Mouse (Mus musculus): ENCODE data around the gene Clec11a. TPM values are rescaled to one million over a fixed set of nuclear protein-coding genes. Genes with fewer than 3 reads are reported as not detected.
"Not testable (repeated sequence)": the region's sequence is repeated elsewhere in the genome, so short reads cannot be mapped to it uniquely, and the experiment has no call there.

The Clec11a gene
- polyA plus RNA-seq, 1 experiment from 2014 or later: 0.90 TPM

- H3K9me3 ChIP-seq (ENCODE audit: control insufficient read depth, low read length); DNase-seq (ENCODE audit: low spot score); H3K27ac ChIP-seq (ENCODE audit: low read depth, low read length); H3K27me3 ChIP-seq (replicated peaks; ENCODE audit: control insufficient read depth, insufficient read depth, low read length); H3K9ac ChIP-seq (ENCODE audit: low read depth, low read length); ATAC-seq (replicated peaks; ENCODE audit: low FRiP score); H3K4me2 ChIP-seq; H3K36me3 ChIP-seq (ENCODE audit: control insufficient read depth, insufficient read depth, low read length); H3K4me3 ChIP-seq (ENCODE audit: low read depth, low read length); H3K4me1 ChIP-seq (replicated peaks; ENCODE audit: control insufficient read depth, insufficient read depth, low read length): not testable (repeated sequence)
- 70% methylated on average over 2 of the region's 2 CpGs for WGBS
Measured at GRCm38 (mm10) chr7:44297501-44297900, 9.2 kb downstream of the Clec11a start.

GRCm38 (mm10) chr7:44291418-44291817 lies 15.3 kb downstream of the Clec11a start:
- Histone ChIP-seq H3K9ac (ENCODE audit: low read depth, low read length) (no peak overlapping the region), H3K27ac (ENCODE audit: low read depth, low read length) (no peak overlapping the region), H3K27me3 (replicated peaks; ENCODE audit: control insufficient read depth, insufficient read depth, low read length) (no peaks in the 10 kb centered on the region), H3K4me3 (ENCODE audit: low read depth, low read length) (no peak overlapping the region), H3K36me3 (ENCODE audit: control insufficient read depth, insufficient read depth, low read length) (no peaks in the 10 kb centered on the region), H3K9me3 (ENCODE audit: control insufficient read depth, low read length) (no peaks in the 10 kb centered on the region), H3K4me1 (replicated peaks; ENCODE audit: control insufficient read depth, insufficient read depth, low read length) (no peaks in the 10 kb centered on the region), H3K4me2 (no peak overlapping the region)
- ATAC-seq (replicated peaks; ENCODE audit: low FRiP score): no peak
- 50% methylated on average over 4 of the region's 4 CpGs for WGBS
- DNase-seq (ENCODE audit: low spot score): no peak

- no peaks in the 10 kb centered on the region for H3K27me3 ChIP-seq (replicated peaks; ENCODE audit: control insufficient read depth, insufficient read depth, low read length)
- DNase-seq (ENCODE audit: low spot score) (no peak), ATAC-seq (replicated peaks; ENCODE audit: low FRiP score) (no peak)
- H3K36me3 ChIP-seq (ENCODE audit: control insufficient read depth, insufficient read depth, low read length): no peaks in the 10 kb centered on the region
- 66% methylated on average over 4 of the region's 4 CpGs for WGBS
- H3K4me2 ChIP-seq: no peak overlapping the region
- H3K9me3 ChIP-seq (ENCODE audit: control insufficient read depth, low read length): no peaks in the 10 kb centered on the region
- no peak overlapping the region for H3K4me3 ChIP-seq (ENCODE audit: low read depth, low read length)
- H3K27ac ChIP-seq (ENCODE audit: low read depth, low read length): no peak overlapping the region
- H3K4me1 ChIP-seq (replicated peaks; ENCODE audit: control insufficient read depth, insufficient read depth, low read length): no peaks in the 10 kb centered on the region
- H3K9ac ChIP-seq (ENCODE audit: low read depth, low read length): no peak overlapping the region
Measured at GRCm38 (mm10) chr7:44290986-44291385, 15.7 kb downstream of the Clec11a start.

DNA sequence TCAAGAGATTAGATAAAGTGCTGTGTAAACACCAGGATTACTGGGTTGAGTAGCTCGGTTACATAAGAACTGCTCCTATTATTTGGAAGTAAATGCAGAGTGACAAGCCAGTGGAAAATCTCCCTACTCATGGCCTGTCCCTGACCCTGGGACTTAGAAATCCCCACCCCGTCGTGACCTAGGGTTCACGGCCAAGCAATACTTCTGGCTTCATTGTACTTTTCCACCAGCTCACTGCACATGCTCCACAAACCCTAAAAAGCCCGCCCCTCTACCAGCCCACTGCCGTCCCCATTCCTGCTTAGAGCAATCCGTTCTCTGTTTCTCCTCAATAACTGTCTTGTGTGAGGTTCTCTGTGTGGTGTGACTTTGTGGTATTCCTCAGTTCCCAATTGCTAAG lies 18.9 kb downstream of the Clec11a start:
- Histone ChIP-seq H3K27ac (ENCODE audit: low read depth, low read length) (no peak overlapping the region), H3K9me3 (ENCODE audit: control insufficient read depth, low read length) (no peaks in the 10 kb centered on the region), H3K27me3 (replicated peaks; ENCODE audit: control insufficient read depth, insufficient read depth, low read length) (no peaks in the 10 kb centered on the region), H3K9ac (ENCODE audit: low read depth, low read length) (no peak overlapping the region), H3K4me3 (ENCODE audit: low read depth, low read length) (no peak overlapping the region), H3K4me1 (replicated peaks; ENCODE audit: control insufficient read depth, insufficient read depth, low read length) (no peaks in the 10 kb centered on the region), H3K36me3 (ENCODE audit: control insufficient read depth, insufficient read depth, low read length) (no peaks in the 10 kb centered on the region), H3K4me2 (no peak overlapping the region)
- no peak for ATAC-seq (replicated peaks; ENCODE audit: low FRiP score)
- no peak for DNase-seq (ENCODE audit: low spot score)
- 58% methylated on average over 7 of the region's 7 CpGs for WGBS

DNA sequence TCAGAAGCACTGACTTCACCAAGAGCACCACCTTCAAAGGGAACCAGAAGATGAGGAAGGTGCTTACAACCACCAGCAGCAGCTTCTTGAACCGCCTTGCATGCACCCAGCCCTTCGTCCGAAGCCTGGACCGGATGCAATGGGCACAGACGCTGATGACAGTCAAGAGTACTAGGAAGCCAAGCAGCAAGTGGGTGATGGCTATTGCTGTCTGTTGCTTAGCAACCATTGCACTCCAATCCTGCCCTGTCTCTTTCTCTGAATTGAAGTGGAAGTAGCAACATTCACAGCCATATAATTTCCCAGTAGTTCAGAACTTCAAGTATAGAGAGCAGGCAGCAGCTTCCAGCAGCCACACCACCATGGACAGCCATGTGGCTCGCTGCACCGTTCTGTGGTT lies 25.1 kb downstream of the Clec11a start:
- 82% methylated on average over 7 of the region's 7 CpGs for WGBS
- no peaks in the 10 kb centered on the region for H3K4me1 ChIP-seq (replicated peaks; ENCODE audit: control insufficient read depth, insufficient read depth, low read length)

GRCm38 (mm10) chr7:44280959-44281358 lies 25.7 kb downstream of the Clec11a start:
- Histone ChIP-seq H3K9ac (ENCODE audit: low read depth, low read length) (no peak overlapping the region), H3K4me1 (replicated peaks; ENCODE audit: control insufficient read depth, insufficient read depth, low read length) (no peaks in the 10 kb centered on the region), H3K27me3 (replicated peaks; ENCODE audit: control insufficient read depth, insufficient read depth, low read length) (no peaks in the 10 kb centered on the region; the same call in 1 of the 2 replicates), H3K9me3 (ENCODE audit: control insufficient read depth, low read length) (0 out of 2 replicates have a peak, but pooled peaks cover 4% of the 10 kb centered on the region), H3K4me2 (no peak overlapping the region), H3K4me3 (ENCODE audit: low read depth, low read length) (no peak overlapping the region), H3K27ac (ENCODE audit: low read depth, low read length) (no peak overlapping the region), H3K36me3 (ENCODE audit: control insufficient read depth, insufficient read depth, low read length) (no peaks in the 10 kb centered on the region)
- WGBS: 43% methylated on average over 1 of the region's 1 CpGs
- no peak for DNase-seq (ENCODE audit: low spot score)
- ATAC-seq (replicated peaks; ENCODE audit: low FRiP score): no peak

More for the DNA sequence above, 25.1 kb downstream of the Clec11a start:
- H3K9me3 ChIP-seq (ENCODE audit: control insufficient read depth, low read length): 0 out of 2 replicates have a peak, but pooled peaks cover 4% of the 10 kb centered on the region
- no peaks in the 10 kb centered on the region; the same call in 1 of the 2 replicates for H3K27me3 ChIP-seq (replicated peaks; ENCODE audit: control insufficient read depth, insufficient read depth, low read length)
- ATAC-seq (replicated peaks; ENCODE audit: low FRiP score) (no peak), DNase-seq (ENCODE audit: low spot score) (no peak)
- H3K27ac ChIP-seq (ENCODE audit: low read depth, low read length): no peak overlapping the region
- H3K4me2 ChIP-seq: no peak overlapping the region
- H3K4me3 ChIP-seq (ENCODE audit: low read depth, low read length): no peak overlapping the region
- no peaks in the 10 kb centered on the region for H3K36me3 ChIP-seq (ENCODE audit: control insufficient read depth, insufficient read depth, low read length)
- H3K9ac ChIP-seq (ENCODE audit: low read depth, low read length): no peak overlapping the region

DNA sequence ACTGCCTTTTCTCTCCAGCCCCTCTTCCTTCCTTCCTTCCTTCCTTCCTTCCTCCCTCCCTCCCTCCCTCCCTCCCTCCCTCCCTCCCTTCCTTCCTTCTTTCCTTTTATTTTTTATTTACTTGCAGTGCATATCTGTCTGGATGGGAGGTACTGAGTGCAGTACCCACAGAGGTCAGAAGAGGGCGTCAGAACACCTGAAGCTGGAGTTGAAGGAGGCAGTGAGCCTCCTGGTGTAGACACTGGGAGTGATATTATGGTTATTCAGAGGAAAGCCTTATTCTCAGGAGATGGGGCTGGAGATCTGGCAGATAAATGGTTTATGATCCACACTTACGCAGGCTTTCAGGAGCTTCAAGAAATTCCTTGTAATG lies 29.5 kb downstream of the Clec11a start:
- WGBS: 46% methylated on average over 2 of the region's 2 CpGs
- no peak for ATAC-seq (replicated peaks; ENCODE audit: low FRiP score)

DNA sequence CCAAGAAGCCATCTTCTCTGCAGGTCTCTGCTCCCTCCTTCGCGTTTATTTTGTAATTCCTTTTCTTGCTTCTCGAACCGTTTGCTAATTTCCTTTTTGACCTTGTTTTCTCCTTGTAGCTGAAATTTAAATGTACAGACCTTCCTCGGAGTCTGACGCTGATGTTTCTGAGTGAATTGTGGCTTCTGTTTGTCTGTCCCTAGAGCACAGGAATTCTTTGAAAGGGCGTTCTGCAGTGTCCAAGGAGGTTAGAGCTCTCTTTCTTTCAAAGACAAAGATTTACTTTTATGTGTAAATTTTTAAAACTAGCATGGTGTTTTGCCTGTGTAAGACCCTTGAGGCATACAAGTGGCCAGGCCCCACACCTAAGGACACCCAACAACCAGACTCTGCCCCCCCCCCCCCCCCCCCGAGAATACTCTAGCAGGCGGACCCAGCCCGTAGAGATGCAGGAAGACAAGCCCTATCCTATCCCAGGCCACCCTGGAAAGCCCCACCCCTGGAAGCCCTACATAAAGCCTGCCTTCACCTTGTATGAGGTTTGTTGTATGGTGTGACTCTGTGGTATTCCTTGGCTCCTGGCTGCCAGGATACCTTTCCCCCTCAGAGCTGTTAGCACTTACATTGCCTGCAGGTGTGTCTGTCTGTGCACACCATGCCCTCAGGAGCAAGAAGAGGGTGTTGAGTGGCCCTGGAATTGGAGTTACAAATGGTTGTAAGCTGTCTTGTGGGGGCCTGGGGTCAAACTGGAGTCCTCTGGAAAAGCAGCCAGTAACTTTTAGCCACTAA lies 30.0 kb downstream of the Clec11a start:
- H3K36me3 ChIP-seq (ENCODE audit: control insufficient read depth, insufficient read depth, low read length): no peaks in the 10 kb centered on the region
- H3K4me2 ChIP-seq: no peak overlapping the region
- ATAC-seq (replicated peaks; ENCODE audit: low FRiP score): no peak
- H3K27ac ChIP-seq (ENCODE audit: low read depth, low read length): no peak overlapping the region
- 0 out of 2 replicates have a peak, but pooled peaks cover 4% of the 10 kb centered on the region for H3K9me3 ChIP-seq (ENCODE audit: control insufficient read depth, low read length)
- no peak overlapping the region for H3K4me3 ChIP-seq (ENCODE audit: low read depth, low read length)
- H3K27me3 ChIP-seq (replicated peaks; ENCODE audit: control insufficient read depth, insufficient read depth, low read length): peaks cover 12% of the 10 kb centered on the region
- H3K4me1 ChIP-seq (replicated peaks; ENCODE audit: control insufficient read depth, insufficient read depth, low read length): no peaks in the 10 kb centered on the region
- H3K9ac ChIP-seq (ENCODE audit: low read depth, low read length): no peak overlapping the region
- DNase-seq (ENCODE audit: low spot score): no peak
- WGBS: 64% methylated on average over 10 of the region's 10 CpGs

More for the DNA sequence above, 29.5 kb downstream of the Clec11a start:
- Histone ChIP-seq H3K27me3 (replicated peaks; ENCODE audit: control insufficient read depth, insufficient read depth, low read length) (peaks cover 12% of the 10 kb centered on the region), H3K9ac (ENCODE audit: low read depth, low read length) (no peak overlapping the region), H3K9me3 (ENCODE audit: control insufficient read depth, low read length) (0 out of 2 replicates have a peak, but pooled peaks cover 4% of the 10 kb centered on the region), H3K27ac (ENCODE audit: low read depth, low read length) (no peak overlapping the region), H3K4me2 (no peak overlapping the region), H3K4me3 (ENCODE audit: low read depth, low read length) (no peak overlapping the region), H3K4me1 (replicated peaks; ENCODE audit: control insufficient read depth, insufficient read depth, low read length) (no peaks in the 10 kb centered on the region), H3K36me3 (ENCODE audit: control insufficient read depth, insufficient read depth, low read length) (no peaks in the 10 kb centered on the region)
- DNase-seq (ENCODE audit: low spot score): no peak

- H3K27me3 ChIP-seq (replicated peaks; ENCODE audit: control insufficient read depth, insufficient read depth, low read length): peaks cover 12% of the 10 kb centered on the region
- no peaks in the 10 kb centered on the region for H3K4me1 ChIP-seq (replicated peaks; ENCODE audit: control insufficient read depth, insufficient read depth, low read length)
- no peak for DNase-seq (ENCODE audit: low spot score)
- no peak for ATAC-seq (replicated peaks; ENCODE audit: low FRiP score)
- H3K9me3 ChIP-seq (ENCODE audit: control insufficient read depth, low read length): 0 out of 2 replicates have a peak, but pooled peaks cover 4% of the 10 kb centered on the region
- H3K4me2 ChIP-seq: no peak overlapping the region
- no peak overlapping the region for H3K27ac ChIP-seq (ENCODE audit: low read depth, low read length)
- no peak overlapping the region for H3K4me3 ChIP-seq (ENCODE audit: low read depth, low read length)
- H3K9ac ChIP-seq (ENCODE audit: low read depth, low read length): no peak overlapping the region
- 65% methylated on average over 3 of the region's 3 CpGs for WGBS
- H3K36me3 ChIP-seq (ENCODE audit: control insufficient read depth, insufficient read depth, low read length): no peaks in the 10 kb centered on the region
Measured at GRCm38 (mm10) chr7:44275546-44275945, 31.2 kb downstream of the Clec11a start.
